Mouse (Mus musculus) embryo, embryonic 11.5 days (tissue): ENCODE measurements around the gene Ube2u.

Source experiments
- DNase-seq: peaks from one replicate; pipeline ENCODE4 v3.0.0-alpha.2; 2012; ENCODE audit warnings: low read depth, low spot score

Gene Ube2u

DNA sequence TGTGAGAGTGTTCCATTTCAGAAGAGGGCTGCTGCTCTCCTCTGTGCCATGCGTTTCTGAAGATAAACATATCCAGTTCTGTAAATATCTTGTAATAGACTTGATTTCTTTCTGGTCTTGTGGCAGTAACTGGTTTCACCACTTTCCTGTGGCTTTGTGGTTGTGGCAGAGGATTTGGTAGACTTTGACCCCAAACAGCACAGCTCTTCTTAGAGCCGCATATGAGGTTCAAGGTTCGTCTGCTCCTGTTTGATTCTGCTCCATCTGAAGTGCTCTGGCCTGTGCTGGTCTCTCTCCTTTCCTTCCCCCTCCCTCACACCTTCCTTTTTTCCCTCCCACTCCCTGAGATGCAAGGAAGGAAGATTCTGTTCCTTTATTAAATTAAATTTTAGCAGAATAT is 60.8 kb downstream of the Ube2u start:
- no peak for DNase-seq

GRCm38 (mm10) chr4:100547905-100548304 is 69.3 kb downstream of the Ube2u start:
- no peak for DNase-seq

GRCm38 (mm10) chr4:100553296-100553695 is 74.6 kb downstream of the Ube2u start:
- DNase-seq = no peak

- peak; percentile 74 for DNase-seq
These were observed 109.9 kb downstream of the Ube2u start for GRCm38 (mm10) chr4:100588236-100589206.

DNA sequence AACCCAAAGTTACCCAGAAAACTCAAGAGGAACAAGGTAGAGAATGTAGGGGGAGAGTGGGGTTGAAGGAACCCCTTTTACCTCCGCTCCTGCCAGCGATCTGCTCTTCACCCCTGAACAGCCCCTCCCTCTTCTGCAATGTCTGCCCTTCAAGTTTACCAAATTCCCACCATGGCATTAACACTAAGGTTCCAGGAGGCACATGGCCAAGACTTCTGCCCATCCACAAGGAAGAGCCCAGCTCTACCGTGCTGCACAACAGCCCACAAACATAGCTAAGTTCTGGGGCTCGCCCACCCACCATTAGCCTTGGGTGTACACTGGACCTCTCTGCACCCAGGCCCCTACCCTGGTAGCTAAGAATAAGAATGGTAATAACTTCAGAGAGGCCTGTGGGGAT is 117.1 kb downstream of the Ube2u start:
- DNase-seq = no peak

GRCm38 (mm10) chr4:100596630-100597029 is 118.0 kb downstream of the Ube2u start:
- DNase-seq = no peak

GRCm38 (mm10) chr4:100597049-100597448 is 118.4 kb downstream of the Ube2u start:
- DNase-seq = no peak
